Mouse (Mus musculus): ENCODE results near the gene Lxn.

GRCm38 (mm10) chr3:67473438-67473837, 9.7 kb upstream of the Lxn start:
- no peak for TF ChIP-seq GATA1 (IDR thresholded peaks at IDR 0.05; ENCODE audit: low read length)
- TF ChIP-seq TAL1 (IDR thresholded peaks at IDR 0.05; ENCODE audit: low read length): no peak

Measured in erythroblast, embryonic 14.5 days (primary cell).